Mouse (Mus musculus) midbrain, embryonic 12.5 days (tissue): ENCODE data around the gene Erich6. TPM values are rescaled to one million over a fixed set of nuclear protein-coding genes. Genes with fewer than 3 reads are reported as not detected.

Experiments
- ATAC-seq: fragments of 200-750 bp; cut with Nextera tagmentation; 2 replicates; pipeline ENCODE4 v1.8.0; 2017; ENCODE audit warnings: low read depth, moderate TSS enrichment, moderate library complexity; ENCODE audit not compliant: low FRiP score
- H3K27ac ChIP-seq: fragments of 300-500 bp; sonication (generic); replicated peaks from 2 replicates; pipeline ENCODE4 v1.5.1; 2016; ENCODE audit warnings: mild to moderate bottlenecking
- H3K27me3 ChIP-seq: fragments of 300-500 bp; sonication (generic); 2 replicates; pipeline ENCODE4 v1.6.1; 2016; ENCODE audit warnings: mild to moderate bottlenecking
- H3K36me3 ChIP-seq: fragments of 300-500 bp; sonication (generic); 2 replicates; pipeline ENCODE4 v1.6.1; 2016
- H3K4me1 ChIP-seq: fragments of 300-500 bp; sonication (generic); 2 replicates; pipeline ENCODE4 v1.6.1; 2016
- H3K4me2 ChIP-seq: fragments of 300-500 bp; sonication (generic); replicated peaks from 2 replicates; pipeline ENCODE4 v1.6.1; 2016; ENCODE audit warnings: mild to moderate bottlenecking, moderate library complexity
- H3K4me3 ChIP-seq: fragments of 300-500 bp; sonication (generic); 2 replicates; pipeline ENCODE4 v1.5.1; 2016; ENCODE audit warnings: mild to moderate bottlenecking
- H3K9ac ChIP-seq: fragments of 300-500 bp; sonication (generic); replicated peaks from 2 replicates; pipeline ENCODE4 v1.6.1; 2016; ENCODE audit warnings: mild to moderate bottlenecking, moderate library complexity
- H3K9me3 ChIP-seq: fragments of 300-500 bp; sonication (generic); 2 replicates; pipeline ENCODE4 v1.6.1; 2016; ENCODE audit warnings: mild to moderate bottlenecking
- WGBS: fragments of 180-500 bp; shearing (Covaris S2); methylation state at CpG from one replicate; pipeline ENCODE4 v1.1.7; 2016; 5-methylcytosine and 5-hydroxymethylcytosine counted together
- polyA plus RNA-seq: library from polyadenylated mRNA; unstranded; fragments of >200 nt; fragmentation: Nextera tagmentation; extraction: Ambion mirVana; gene quantifications from 2 replicates; pipeline ENCODE4 v1.2.1, GENCODE M21; 2016

Gene Erich6
- 0.08 and 0.20 TPM in 2 replicates for polyA plus RNA-seq

DNA sequence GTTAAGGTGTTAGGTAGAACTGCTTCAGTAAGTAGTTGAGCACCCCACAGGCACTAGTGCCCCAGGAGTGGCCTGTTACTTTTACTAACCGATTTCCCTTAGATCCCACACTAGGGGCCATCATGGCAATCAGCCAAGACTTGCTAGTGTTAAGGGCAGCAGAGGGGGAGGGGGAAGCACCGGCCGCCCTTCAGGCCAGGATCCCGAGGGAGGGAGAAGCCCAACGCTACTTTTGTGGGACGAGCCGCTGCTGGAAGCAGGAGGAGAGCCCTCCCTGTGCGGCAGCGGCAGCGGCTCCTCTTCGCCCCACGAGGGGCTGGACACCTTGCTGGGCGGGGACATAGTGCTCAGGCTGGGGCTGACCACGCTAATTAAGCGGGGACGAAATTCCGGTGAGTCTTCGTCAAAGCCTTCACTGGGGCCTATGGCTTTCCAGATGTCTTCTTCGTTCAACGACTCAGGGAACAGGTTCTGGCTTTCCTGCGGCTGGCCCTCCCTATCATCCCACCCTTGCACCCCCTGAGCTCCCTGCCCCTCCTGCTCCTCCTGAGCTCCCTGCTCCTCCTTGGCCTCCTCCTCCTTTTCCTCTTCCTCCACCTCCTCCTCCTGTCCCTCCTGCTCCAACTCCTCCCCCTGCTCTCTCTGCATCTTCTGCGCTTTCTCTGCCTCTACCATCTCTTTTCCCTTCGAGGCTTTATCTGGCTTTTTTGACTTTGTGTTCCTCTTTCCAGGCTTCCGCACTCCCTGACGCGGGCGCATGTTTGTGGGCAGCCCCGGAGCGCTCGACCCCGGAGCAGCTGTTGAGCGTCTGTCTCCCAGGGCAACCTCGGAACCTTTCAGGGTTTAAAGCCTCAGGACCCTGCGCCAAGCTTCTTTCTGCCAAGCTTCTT is at the start of gene Erich6:
Gene Erich6 (minus strand): TSS at position 802 of the 890 bp plus-strand sequence.
- H3K36me3 ChIP-seq = no peaks in the 10 kb centered on the region
- under 1% methylated on average over 34 of the region's 34 CpGs for WGBS
- H3K9me3 ChIP-seq = no peaks in the 10 kb centered on the region
- no peaks in the 10 kb centered on the region for H3K27me3 ChIP-seq
- H3K9ac ChIP-seq = peak within 1 kb of the TSS; percentile 59
- H3K4me3 ChIP-seq = peak within 1 kb of the TSS; percentile 55
- H3K4me1 ChIP-seq = peaks cover 11% of the 10 kb centered on the region
- peak within 1 kb of the TSS; percentile 92 for H3K4me2 ChIP-seq
- H3K27ac ChIP-seq = peak within 1 kb of the TSS; percentile 11; the same call in 1 of the 2 replicates
- peak; percentile 86 for ATAC-seq

DNA sequence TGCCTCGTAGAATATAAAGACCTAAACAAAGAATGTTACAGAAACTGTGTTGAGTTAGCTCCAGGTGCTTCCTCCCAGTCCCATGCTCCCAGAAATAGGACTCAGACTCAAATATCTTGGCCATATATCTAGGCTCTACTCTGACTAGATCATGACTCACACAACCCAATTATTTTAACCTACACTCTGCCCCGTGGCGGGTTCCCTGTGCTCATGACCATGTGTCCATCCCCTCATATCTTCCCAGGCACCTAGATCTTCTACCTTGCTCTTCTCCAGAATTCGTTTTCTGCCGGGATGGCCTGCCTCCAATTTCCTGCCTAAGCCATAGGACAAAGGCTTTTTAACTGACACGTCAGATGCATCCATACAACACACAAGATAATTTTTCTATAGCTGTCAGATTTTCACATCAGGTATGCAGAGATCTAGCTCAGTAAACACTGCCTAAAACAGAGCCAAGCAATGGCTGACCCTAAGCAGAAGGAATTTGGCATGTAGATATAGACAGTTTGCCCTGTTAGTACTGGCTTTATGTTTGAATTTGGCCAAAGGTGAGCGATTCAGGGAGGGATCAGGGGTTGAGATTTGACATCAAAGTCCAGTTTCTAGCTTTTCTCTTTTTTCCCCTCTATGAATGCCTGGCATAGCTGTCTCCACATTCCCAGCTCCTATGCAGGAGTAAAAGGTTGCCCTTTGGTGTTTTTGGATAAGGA is 49.4 kb upstream of the Erich6 start:
- H3K9me3 ChIP-seq = no peaks in the 10 kb centered on the region
- no peak overlapping the region for H3K9ac ChIP-seq
- no peak overlapping the region for H3K4me2 ChIP-seq
- H3K27me3 ChIP-seq = peaks cover 9% of the 10 kb centered on the region
- no peak overlapping the region for H3K4me3 ChIP-seq
- peaks cover 14% of the 10 kb centered on the region for H3K4me1 ChIP-seq
- ATAC-seq = no peak
- H3K27ac ChIP-seq = no peak overlapping the region
- WGBS = 91% methylated on average over 7 of the region's 7 CpGs
- no peaks in the 10 kb centered on the region for H3K36me3 ChIP-seq

DNA sequence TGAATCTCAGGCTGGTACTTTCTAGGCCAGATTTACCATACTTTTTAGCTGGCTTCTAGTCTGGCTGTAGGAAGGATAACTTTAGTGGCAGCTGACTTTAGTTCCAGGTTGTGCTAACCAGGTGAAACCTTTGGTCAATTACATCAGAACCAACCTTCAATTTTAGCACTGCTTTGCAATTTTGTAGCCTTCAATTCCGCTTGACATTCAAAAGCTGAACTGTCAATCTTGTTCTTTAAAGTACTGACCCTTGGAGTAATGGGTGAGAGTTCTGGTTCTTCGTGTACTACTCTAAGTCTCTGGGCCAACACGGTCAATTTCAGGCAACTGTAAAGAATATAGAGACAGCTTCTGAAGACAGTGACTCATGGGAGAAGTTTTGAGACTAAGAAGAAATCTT is 48.4 kb upstream of the Erich6 start:
- ATAC-seq = no peak
- Histone ChIP-seq H3K27ac (no peak overlapping the region), H3K9me3 (no peaks in the 10 kb centered on the region), H3K4me2 (no peak overlapping the region), H3K9ac (no peak overlapping the region), H3K36me3 (no peaks in the 10 kb centered on the region), H3K4me3 (no peak overlapping the region), H3K27me3 (peaks cover 9% of the 10 kb centered on the region), H3K4me1 (peaks cover 12% of the 10 kb centered on the region)
- 89% methylated on average over 3 of the region's 3 CpGs for WGBS

DNA sequence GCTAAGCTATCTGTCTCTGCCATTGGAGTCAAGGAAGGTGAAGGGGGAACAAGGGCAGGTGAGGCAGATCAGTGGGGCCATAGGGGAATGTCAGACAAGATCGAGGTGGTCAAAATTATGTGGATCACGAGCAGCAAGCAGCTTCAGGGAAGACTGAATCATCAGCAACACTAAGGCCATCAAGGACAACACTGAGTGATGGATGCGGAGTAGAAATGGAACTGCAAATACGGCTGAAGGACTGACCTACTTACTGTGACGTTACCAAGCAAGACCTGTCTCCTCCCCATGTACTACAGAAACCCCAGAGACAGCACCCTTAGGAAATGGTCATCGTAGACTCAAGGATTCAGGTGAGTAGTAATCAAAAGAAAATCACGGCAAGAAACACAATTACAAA is 46.3 kb upstream of the Erich6 start:
- 93% methylated on average over 7 of the region's 7 CpGs for WGBS
- H3K4me2 ChIP-seq = no peak overlapping the region
- no peaks in the 10 kb centered on the region for H3K27me3 ChIP-seq
- no peak for ATAC-seq
- no peaks in the 10 kb centered on the region for H3K36me3 ChIP-seq
- H3K9ac ChIP-seq = no peak overlapping the region
- no peaks in the 10 kb centered on the region for H3K9me3 ChIP-seq
- H3K4me3 ChIP-seq = no peak overlapping the region
- H3K4me1 ChIP-seq = peaks cover 9% of the 10 kb centered on the region; the same call in 1 of the 2 replicates
- H3K27ac ChIP-seq = no peak overlapping the region

DNA sequence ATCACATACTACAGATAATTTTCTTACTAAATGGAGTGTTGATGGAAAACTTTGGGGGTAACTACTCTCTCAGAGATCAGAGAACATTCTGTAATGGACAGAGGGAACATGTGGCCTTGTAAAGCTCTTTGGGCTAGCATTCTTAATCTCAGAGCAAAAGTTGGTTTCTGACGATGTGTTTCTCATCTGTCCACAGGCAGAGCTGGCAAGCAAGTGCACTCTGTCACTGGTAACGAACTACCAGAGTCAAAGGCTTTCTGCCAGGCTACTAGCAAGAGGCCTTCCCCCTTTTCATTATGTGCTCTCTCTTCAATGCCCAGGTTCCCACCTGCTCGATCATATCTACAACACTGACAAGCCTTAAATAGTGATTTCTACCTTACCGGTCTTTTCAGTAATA is 45.3 kb upstream of the Erich6 start:
- Histone ChIP-seq H3K4me2 (no peak overlapping the region), H3K27me3 (no peaks in the 10 kb centered on the region), H3K4me1 (peaks cover 13% of the 10 kb centered on the region), H3K9me3 (no peaks in the 10 kb centered on the region), H3K9ac (no peak overlapping the region), H3K36me3 (no peaks in the 10 kb centered on the region), H3K27ac (no peak overlapping the region), H3K4me3 (no peak overlapping the region)
- 87% methylated on average over 4 of the region's 4 CpGs for WGBS
- ATAC-seq = no peak

DNA sequence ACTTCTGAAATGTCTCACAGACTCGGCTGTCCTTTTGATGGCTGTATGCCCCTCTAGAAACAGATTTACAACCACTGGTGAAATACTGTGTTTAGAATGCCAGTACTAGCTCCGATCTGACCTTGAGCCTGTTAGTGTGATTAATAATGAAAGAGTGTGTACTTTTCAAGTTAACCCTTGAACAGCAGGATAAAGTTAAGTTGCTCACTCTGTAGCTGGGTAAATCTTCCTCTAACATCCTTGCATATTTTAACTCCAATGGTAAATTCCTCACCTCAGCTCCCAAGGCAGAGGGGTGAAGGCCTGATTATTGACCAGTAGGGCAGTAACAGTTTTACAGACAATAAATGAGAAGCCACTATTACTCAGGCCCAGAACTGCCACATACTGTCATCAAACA is 44.8 kb upstream of the Erich6 start:
- no peak overlapping the region for H3K4me2 ChIP-seq
- H3K4me3 ChIP-seq = no peak overlapping the region
- H3K4me1 ChIP-seq = peaks cover 16% of the 10 kb centered on the region
- H3K9me3 ChIP-seq = no peaks in the 10 kb centered on the region
- no peak overlapping the region for H3K9ac ChIP-seq
- H3K27me3 ChIP-seq = no peaks in the 10 kb centered on the region
- WGBS = 56% methylated on average over 2 of the region's 2 CpGs
- H3K27ac ChIP-seq = no peak overlapping the region
- H3K36me3 ChIP-seq = no peaks in the 10 kb centered on the region
- no peak for ATAC-seq

DNA sequence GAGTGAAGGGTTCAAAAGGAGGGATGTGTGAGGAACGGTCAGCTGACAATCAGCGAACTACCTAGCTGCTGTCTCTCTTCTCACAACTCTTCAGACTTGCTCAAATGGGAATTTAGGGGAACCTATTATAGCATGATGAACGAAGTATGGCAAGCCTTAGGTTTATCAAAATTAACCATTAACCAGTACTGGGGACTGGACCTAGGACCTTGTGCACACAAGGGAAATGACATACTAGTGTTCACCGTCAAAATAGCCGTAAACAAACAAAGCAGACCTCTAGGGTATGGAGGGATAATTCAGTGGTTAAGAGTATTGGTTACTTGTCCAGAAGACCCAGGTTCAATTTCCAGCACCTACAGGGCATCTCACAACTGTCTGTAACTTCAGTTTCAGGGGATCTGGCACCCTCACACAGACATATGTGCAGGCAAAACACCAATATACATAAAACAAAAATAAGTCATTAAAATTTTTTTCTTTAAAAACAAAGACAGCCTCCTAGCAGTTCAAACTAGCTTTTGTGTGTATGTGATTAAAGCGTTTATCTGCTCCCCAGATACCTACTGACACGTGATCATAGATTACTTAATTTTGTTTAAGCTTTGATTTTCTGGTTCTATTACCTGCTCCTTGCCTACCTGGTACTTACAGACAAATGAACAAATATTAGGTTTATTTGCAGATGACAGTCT is 44.1 kb upstream of the Erich6 start:
- Histone ChIP-seq H3K4me2 (no peak overlapping the region), H3K36me3 (no peaks in the 10 kb centered on the region), H3K9ac (no peak overlapping the region), H3K4me3 (no peak overlapping the region), H3K27ac (no peak overlapping the region), H3K27me3 (no peaks in the 10 kb centered on the region), H3K9me3 (no peaks in the 10 kb centered on the region), H3K4me1 (peaks cover 16% of the 10 kb centered on the region)
- 88% methylated on average over 7 of the region's 7 CpGs for WGBS
- ATAC-seq = no peak

DNA sequence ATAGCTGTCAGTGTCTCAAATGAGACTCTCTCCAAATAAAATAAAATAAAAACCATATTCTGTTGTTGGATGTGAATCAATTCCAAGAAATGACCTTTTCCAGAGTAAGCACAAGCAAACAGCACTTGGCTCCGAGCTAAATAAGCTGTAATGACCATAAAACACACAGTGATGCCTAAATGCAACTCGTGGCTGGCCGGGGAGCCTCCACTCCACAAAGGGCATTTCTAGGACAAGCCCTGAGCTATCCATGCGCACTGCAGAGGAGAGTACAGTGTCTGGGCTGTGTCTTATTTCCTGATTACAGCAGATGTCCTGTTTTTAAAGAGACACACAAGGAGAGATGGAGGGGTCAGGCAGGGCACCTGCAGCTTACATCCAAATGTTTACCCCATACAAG is 43.0 kb upstream of the Erich6 start:
- H3K27ac ChIP-seq = no peak overlapping the region
- H3K9me3 ChIP-seq = no peaks in the 10 kb centered on the region
- H3K27me3 ChIP-seq = no peaks in the 10 kb centered on the region
- 68% methylated on average over 4 of the region's 4 CpGs for WGBS
- peaks cover 4% of the 10 kb centered on the region; the same call in 1 of the 2 replicates for H3K36me3 ChIP-seq
- H3K4me3 ChIP-seq = no peak overlapping the region
- no peak overlapping the region for H3K9ac ChIP-seq
- H3K4me2 ChIP-seq = no peak overlapping the region
- H3K4me1 ChIP-seq = peaks cover 16% of the 10 kb centered on the region
- ATAC-seq = no peak

DNA sequence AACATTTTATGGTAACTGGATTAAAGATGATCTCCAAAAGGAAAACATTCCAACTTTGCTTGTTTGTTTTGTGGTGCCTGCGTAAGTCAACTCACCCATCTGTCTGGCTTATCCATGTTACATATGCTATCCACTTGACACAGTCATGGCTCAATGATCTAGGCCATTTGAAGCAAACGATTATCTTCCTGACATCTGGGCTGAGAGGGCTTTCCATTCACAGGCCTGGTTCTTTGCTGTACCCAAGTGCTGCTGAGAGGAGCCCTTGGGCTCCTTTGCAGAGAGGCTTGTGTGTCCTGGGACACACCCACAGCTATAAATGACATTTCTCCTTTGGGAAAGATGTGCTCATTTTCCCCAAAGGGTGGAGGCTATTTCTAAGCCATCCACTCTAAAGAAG is 41.9 kb upstream of the Erich6 start:
- H3K9me3 ChIP-seq = no peaks in the 10 kb centered on the region
- H3K27ac ChIP-seq = no peak overlapping the region
- H3K4me3 ChIP-seq = no peak overlapping the region
- H3K27me3 ChIP-seq = no peaks in the 10 kb centered on the region
- H3K4me1 ChIP-seq = peaks cover 16% of the 10 kb centered on the region
- WGBS = 36% methylated on average over 2 of the region's 2 CpGs
- no peak overlapping the region for H3K4me2 ChIP-seq
- no peak overlapping the region for H3K9ac ChIP-seq
- H3K36me3 ChIP-seq = peaks cover 4% of the 10 kb centered on the region; the same call in 1 of the 2 replicates
- ATAC-seq = no peak

DNA sequence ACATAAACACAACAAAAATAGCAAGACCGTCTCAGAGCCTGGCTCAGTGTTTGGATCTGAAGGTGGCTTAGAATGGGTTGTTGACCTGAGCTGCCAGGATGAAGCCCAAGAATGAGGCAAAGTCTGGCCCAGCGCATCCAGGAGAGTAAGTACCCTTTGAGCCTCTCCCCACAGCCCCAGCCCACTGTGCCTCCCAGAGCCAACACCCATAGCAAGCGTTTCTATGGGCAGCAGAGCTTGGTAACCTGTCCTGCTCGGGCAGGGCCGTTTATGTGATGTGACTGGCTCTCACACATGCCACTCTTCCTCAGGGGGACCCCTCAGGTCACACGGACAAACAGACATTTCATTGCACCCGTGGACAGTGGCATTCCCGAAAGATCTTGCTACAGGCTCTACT is 41.4 kb upstream of the Erich6 start:
- H3K9ac ChIP-seq = no peak overlapping the region
- WGBS = 60% methylated on average over 8 of the region's 8 CpGs
- H3K27me3 ChIP-seq = no peaks in the 10 kb centered on the region
- ATAC-seq = no peak
- H3K4me2 ChIP-seq = no peak overlapping the region
- no peak overlapping the region for H3K4me3 ChIP-seq
- no peak overlapping the region for H3K27ac ChIP-seq
- H3K36me3 ChIP-seq = peaks cover 4% of the 10 kb centered on the region; the same call in 1 of the 2 replicates
- H3K4me1 ChIP-seq = peaks cover 16% of the 10 kb centered on the region
- no peaks in the 10 kb centered on the region for H3K9me3 ChIP-seq

DNA sequence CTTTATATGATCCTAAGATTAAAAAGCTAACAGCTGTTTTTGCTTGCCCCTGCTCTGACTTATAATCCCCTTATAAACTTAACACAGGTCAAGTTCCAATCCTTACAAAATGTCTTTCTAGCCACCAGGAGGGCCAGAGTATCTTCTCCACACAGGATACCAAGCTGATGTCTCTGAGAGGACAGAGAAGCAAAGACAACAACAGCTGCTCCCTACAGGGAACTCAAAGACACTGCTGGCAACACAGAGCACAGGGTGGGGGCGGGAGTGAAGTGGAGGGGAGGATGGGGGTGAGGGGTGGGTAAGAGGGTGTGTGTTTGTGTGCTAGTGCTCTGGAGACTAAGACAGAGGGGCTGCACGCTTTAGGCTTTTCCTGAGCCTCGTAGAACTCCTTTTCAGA is 40.6 kb upstream of the Erich6 start:
- peak; percentile 44; the same call in 1 of the 2 replicates for ATAC-seq
- H3K27ac ChIP-seq = no peak overlapping the region

More for the DNA sequence above, 40.6 kb upstream of the Erich6 start:
- Histone ChIP-seq H3K9ac (no peak overlapping the region; the same call in 1 of the 2 replicates), H3K9me3 (no peaks in the 10 kb centered on the region), H3K4me1 (peaks cover 16% of the 10 kb centered on the region), H3K36me3 (peaks cover 4% of the 10 kb centered on the region; the same call in 1 of the 2 replicates), H3K4me2 (no peak overlapping the region), H3K27me3 (no peaks in the 10 kb centered on the region), H3K4me3 (no peak overlapping the region)
- WGBS = 60% methylated on average over 3 of the region's 3 CpGs
